Mouse (Mus musculus) lung, embryonic 16.5 days (tissue): Measurements from ENCODE around the gene Gm21992. TPM values are rescaled to one million over a fixed set of nuclear protein-coding genes. Genes with fewer than 3 reads are reported as not detected.
A peak's percentile ranks its signal among the peaks of the same experiment; 100 is the strongest.

ENCODE experiments used
- ATAC-seq: fragments of 200-750 bp; cut with Nextera tagmentation; 2 replicates; pipeline ENCODE4 v1.8.0; 2017; ENCODE audit warnings: low read depth, mild to moderate bottlenecking, moderate library complexity
- H3K27ac ChIP-seq: fragments of 300-500 bp; sonication (generic); 2 replicates; pipeline ENCODE4 v1.5.1; 2014; ENCODE audit warnings: mild to moderate bottlenecking, control low read depth, low read length
- H3K27me3 ChIP-seq: fragments of 300-500 bp; sonication (generic); 2 replicates; pipeline ENCODE4 v1.6.1; 2014; ENCODE audit warnings: low read depth, low read length, mixed read lengths; ENCODE audit not compliant: control insufficient read depth, insufficient read depth
- H3K36me3 ChIP-seq: fragments of 300-500 bp; sonication (generic); 2 replicates; pipeline ENCODE4 v1.6.1; 2014; ENCODE audit warnings: low read length; ENCODE audit not compliant: control insufficient read depth, insufficient read depth
- H3K4me1 ChIP-seq: fragments of 300-500 bp; sonication (generic); replicated peaks from 2 replicates; pipeline ENCODE4 v1.6.1; 2014; ENCODE audit warnings: low read length, mixed read lengths; ENCODE audit not compliant: control insufficient read depth, insufficient read depth
- H3K4me2 ChIP-seq: fragments of 300-500 bp; sonication (generic); 2 replicates; pipeline ENCODE4 v1.6.1; 2014; ENCODE audit warnings: low read depth, low read length, control low read depth
- H3K4me3 ChIP-seq: fragments of 300-500 bp; sonication (generic); 2 replicates; pipeline ENCODE4 v1.5.1; 2014; ENCODE audit warnings: mild to moderate bottlenecking, low read length, control low read depth
- H3K9ac ChIP-seq: fragments of 300-500 bp; sonication (generic); 2 replicates; pipeline ENCODE4 v1.6.1; 2014; ENCODE audit warnings: low read length, control low read depth
- H3K9me3 ChIP-seq: fragments of 300-500 bp; sonication (generic); 2 replicates; pipeline ENCODE4 v1.6.1; 2016; ENCODE audit warnings: low read length; ENCODE audit not compliant: control insufficient read depth
- WGBS: fragments of 180-500 bp; shearing (Covaris S2); extraction: QIAGEN DNeasy Blood & Tissue Kit; methylation state at CpG from one replicate; pipeline ENCODE4 v1.1.7; 2014; 5-methylcytosine and 5-hydroxymethylcytosine counted together
- polyA plus RNA-seq: library from polyadenylated mRNA; unstranded; fragments of >200 nt; fragmentation: Nextera tagmentation; extraction: Ambion mirVana; gene quantifications from 2 replicates; pipeline ENCODE4 v1.2.1, GENCODE M21; 2015

The Gm21992 gene
- polyA plus RNA-seq, 1 experiment from 2014 or later = 30.9 TPM

DNA sequence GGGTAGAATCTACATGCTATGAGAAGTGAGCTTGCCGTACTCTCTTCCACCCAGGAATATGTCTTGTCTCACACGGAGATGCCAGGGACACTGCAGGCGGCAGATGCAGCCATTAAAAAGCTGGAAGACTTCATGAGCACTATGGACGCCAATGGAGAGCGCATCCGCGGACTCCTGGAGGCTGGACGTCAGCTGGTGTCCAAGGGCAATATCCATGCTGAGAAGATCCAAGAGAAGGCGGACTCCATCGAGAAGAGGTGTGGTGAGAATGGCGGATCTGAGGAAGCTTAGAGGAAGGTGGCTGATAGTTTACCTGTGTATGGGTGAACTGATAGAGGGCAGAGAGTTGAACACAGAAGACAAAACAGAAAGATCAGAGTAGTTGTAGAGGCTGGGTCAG, 72.4 kb downstream of the Gm21992 start:
- no peak for ATAC-seq
- Histone ChIP-seq H3K27ac (no peak overlapping the region), H3K4me2 (no peak overlapping the region), H3K9ac (no peak overlapping the region), H3K36me3 (0 out of 2 replicates have a peak, but pooled peaks cover 2% of the 10 kb centered on the region), H3K4me1 (no peaks in the 10 kb centered on the region), H3K9me3 (no peaks in the 10 kb centered on the region), H3K27me3 (no peaks in the 10 kb centered on the region), H3K4me3 (no peak overlapping the region)
- 86% methylated on average over 11 of the region's 11 CpGs for WGBS

DNA sequence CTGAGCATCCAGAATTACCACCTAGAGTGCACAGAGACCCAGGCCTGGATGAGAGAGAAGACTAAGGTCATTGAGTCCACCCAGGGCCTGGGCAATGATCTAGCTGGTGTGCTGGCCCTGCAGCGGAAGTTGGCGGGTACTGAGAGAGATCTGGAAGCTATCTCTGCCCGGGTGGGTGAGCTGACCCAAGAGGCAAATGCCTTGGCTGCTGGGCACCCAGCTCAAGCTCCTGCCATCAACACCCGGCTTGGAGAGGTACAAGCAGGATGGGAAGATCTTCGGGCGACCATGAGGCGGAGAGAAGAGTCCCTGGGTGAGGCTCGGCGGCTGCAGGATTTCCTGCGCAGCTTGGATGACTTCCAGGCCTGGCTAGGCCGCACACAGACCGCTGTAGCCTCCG, 73.5 kb downstream of the Gm21992 start:
- no peak overlapping the region for H3K4me2 ChIP-seq
- no peaks in the 10 kb centered on the region for H3K27me3 ChIP-seq
- no peak overlapping the region for H3K4me3 ChIP-seq
- no peaks in the 10 kb centered on the region for H3K4me1 ChIP-seq
- H3K36me3 ChIP-seq = 0 out of 2 replicates have a peak, but pooled peaks cover 2% of the 10 kb centered on the region
- no peak overlapping the region for H3K9ac ChIP-seq
- no peak for ATAC-seq
- no peak overlapping the region for H3K27ac ChIP-seq
- 78% methylated on average over 13 of the region's 13 CpGs for WGBS
- no peaks in the 10 kb centered on the region for H3K9me3 ChIP-seq

DNA sequence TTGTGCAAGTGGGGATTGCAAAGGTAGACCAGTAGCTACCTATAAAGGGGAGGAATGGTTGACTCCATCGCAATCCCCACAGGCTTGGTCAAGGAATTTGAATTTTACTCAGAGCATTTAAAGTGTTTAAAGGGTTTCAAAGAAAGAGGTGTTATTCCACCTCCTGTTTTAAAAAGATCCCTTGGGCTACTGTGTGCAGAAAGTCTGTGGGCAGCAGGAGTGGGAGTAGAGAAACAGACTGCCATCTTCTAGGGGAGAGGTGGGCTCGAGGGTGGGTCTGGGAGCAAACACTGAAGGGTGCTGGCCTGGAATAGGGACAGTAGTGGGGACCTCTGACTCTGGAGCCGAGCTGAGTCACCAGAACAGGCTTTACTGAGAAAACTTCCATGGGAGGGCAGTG, 78.4 kb downstream of the Gm21992 start:
- H3K4me1 ChIP-seq = no peaks in the 10 kb centered on the region
- no peak overlapping the region for H3K4me3 ChIP-seq
- no peak overlapping the region for H3K9ac ChIP-seq
- H3K27ac ChIP-seq = no peak overlapping the region
- no peak overlapping the region for H3K4me2 ChIP-seq
- H3K36me3 ChIP-seq = no peaks in the 10 kb centered on the region
- WGBS = 80% methylated on average over 3 of the region's 3 CpGs
- no peaks in the 10 kb centered on the region for H3K27me3 ChIP-seq
- no peak for ATAC-seq
- H3K9me3 ChIP-seq = no peaks in the 10 kb centered on the region

DNA sequence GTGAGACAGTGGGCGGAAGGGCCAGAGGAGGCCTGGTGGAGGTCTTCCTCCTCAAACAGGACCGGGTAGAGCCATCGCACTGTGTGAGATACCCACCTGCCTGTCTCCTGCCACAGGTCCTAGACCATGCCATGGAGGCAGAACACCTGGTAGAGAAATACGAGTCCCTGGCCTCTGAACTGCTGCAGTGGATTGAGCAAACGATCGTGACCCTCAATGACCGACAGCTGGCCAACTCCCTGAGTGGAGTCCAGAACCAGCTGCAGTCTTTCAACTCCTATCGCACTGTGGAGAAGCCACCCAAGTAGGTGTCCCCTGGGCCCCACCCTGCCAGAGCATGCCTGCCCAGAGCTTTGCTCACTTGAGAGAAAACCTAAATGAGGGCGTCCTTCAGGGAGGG, 82.2 kb downstream of the Gm21992 start:
- H3K4me3 ChIP-seq = no peak overlapping the region
- no peaks in the 10 kb centered on the region for H3K4me1 ChIP-seq
- H3K27me3 ChIP-seq = no peaks in the 10 kb centered on the region
- H3K9ac ChIP-seq = no peak overlapping the region
- no peak for ATAC-seq
- 59% methylated on average over 9 of the region's 9 CpGs for WGBS
- no peaks in the 10 kb centered on the region for H3K9me3 ChIP-seq
- no peaks in the 10 kb centered on the region for H3K36me3 ChIP-seq
- no peak overlapping the region for H3K4me2 ChIP-seq
- H3K27ac ChIP-seq = no peak overlapping the region

DNA sequence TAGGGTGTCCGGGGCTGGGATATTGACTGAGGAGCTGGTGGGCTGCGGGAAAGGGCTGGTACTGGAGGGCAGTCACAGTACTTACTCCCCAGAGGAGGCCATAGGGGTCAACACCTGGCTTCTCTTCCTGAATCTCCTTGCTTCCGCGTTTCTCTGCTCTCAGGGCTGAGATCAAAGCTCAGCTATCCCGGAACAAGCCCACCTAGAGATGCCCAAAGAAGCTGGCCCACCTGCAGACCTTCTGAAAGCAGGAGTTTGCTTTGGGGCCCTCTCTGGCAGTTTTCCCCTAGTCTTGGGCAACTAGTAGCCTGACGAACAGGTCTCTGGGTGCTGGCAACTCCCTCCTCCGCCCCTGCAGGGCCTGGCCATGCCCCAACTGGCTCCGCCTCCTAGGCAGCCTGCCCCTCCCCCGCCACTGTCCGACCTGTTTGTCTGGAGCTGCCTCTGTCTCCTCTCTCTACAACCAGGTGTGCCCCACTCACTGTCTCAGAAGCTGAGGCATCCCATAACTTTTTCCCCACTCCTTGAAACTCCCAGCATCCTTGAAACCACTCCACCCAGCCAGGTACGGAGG, 90.7 kb downstream of the Gm21992 start:
- Histone ChIP-seq H3K36me3 (no peaks in the 10 kb centered on the region), H3K9me3 (no peaks in the 10 kb centered on the region), H3K4me2 (peak overlapping the region; percentile 33), H3K4me1 (peaks cover 5% of the 10 kb centered on the region), H3K9ac (peak overlapping the region; percentile 39; the same call in 1 of the 2 replicates), H3K4me3 (peak overlapping the region; percentile 22), H3K27ac (peak overlapping the region; percentile 37; the same call in 1 of the 2 replicates), H3K27me3 (no peaks in the 10 kb centered on the region)
- ATAC-seq = peak; percentile 47; the same call in 1 of the 2 replicates
- 16% methylated on average over 11 of the region's 11 CpGs for WGBS

DNA sequence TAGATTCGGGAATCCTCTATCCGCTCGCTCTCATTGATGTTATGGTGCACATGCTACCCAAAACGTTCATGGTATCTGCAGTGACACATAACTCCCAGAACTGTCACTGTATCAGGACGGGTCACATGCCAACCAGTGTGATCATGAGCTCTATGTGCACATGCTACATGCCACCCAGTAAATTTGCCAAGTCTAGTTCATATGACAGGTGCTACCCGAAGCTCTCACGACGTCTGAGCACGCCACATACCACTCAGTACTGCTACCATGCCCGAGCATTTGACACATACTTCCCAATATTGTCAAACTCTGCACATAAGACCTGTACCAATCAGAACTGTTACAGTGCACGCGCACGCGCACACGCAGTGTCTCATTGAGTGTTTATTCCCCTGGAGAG, 91.3 kb downstream of the Gm21992 start:
- Histone ChIP-seq H3K9ac (no peak overlapping the region), H3K27me3 (no peaks in the 10 kb centered on the region), H3K4me3 (no peak overlapping the region)

DNA sequence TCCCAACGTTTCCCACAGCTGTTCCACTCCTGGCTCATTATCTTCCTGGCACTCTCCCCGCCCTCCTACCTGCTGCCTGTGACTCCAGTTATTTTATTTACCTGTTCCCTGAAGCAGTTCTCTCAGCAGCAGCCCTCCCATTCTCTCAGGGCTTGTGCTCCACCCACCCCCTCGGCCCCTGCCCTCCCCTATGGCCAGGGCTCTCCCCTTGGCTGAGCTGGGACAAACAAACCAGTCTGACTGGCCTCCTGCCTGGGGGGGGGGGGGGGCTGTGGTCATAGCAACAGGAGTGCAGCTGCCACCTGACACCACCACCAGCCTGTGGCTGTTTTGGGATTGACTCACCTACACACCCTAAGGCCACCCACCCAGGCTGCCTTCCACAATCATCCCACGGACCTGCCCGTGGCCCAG, 92.1 kb downstream of the Gm21992 start:
- WGBS = 14% methylated on average over 5 of the region's 5 CpGs
- no peak overlapping the region for H3K4me3 ChIP-seq
- H3K9ac ChIP-seq = no peak overlapping the region
- H3K27me3 ChIP-seq = peaks cover 7% of the 10 kb centered on the region
- H3K36me3 ChIP-seq = no peaks in the 10 kb centered on the region
- H3K9me3 ChIP-seq = no peaks in the 10 kb centered on the region
- ATAC-seq = peak; percentile 86
- H3K4me1 ChIP-seq = peaks cover 5% of the 10 kb centered on the region
- H3K4me2 ChIP-seq = peak overlapping the region; percentile 19; the same call in 1 of the 2 replicates
- H3K27ac ChIP-seq = peak overlapping the region; percentile 30

More for the DNA sequence above, 91.3 kb downstream of the Gm21992 start:
- no peak for ATAC-seq
- Histone ChIP-seq H3K27ac (no peak overlapping the region), H3K4me1 (peaks cover 5% of the 10 kb centered on the region), H3K4me2 (peak overlapping the region; percentile 33; the same call in 1 of the 2 replicates), H3K9me3 (no peaks in the 10 kb centered on the region), H3K36me3 (no peaks in the 10 kb centered on the region)
- WGBS = 71% methylated on average over 15 of the region's 15 CpGs

DNA sequence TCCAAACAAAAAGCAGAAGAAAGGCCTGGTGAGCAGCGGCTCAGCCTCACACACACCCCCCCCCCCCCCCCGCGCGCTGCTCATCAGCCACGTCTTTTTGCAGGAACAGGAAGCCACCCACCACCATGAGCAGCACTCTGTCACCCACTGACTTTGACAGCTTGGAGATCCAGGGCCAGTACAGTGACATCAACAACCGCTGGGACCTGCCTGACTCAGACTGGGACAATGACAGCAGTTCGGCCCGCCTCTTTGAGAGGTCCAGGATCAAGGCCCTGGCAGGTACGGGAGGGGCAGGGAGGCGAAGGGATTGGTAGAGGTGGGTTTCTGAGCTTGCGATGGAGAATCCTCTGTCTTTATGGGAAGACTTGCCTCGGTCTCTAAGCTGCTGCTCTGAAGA, 92.7 kb downstream of the Gm21992 start:
- Histone ChIP-seq H3K4me3 (no peak overlapping the region), H3K9me3 (no peaks in the 10 kb centered on the region), H3K27me3 (peaks cover 12% of the 10 kb centered on the region), H3K9ac (no peak overlapping the region), H3K4me1 (peaks cover 5% of the 10 kb centered on the region), H3K4me2 (peak overlapping the region; percentile 19; the same call in 1 of the 2 replicates), H3K36me3 (no peaks in the 10 kb centered on the region), H3K27ac (no peak overlapping the region)
- 24% methylated on average over 9 of the region's 12 CpGs for WGBS
- ATAC-seq = no peak

DNA sequence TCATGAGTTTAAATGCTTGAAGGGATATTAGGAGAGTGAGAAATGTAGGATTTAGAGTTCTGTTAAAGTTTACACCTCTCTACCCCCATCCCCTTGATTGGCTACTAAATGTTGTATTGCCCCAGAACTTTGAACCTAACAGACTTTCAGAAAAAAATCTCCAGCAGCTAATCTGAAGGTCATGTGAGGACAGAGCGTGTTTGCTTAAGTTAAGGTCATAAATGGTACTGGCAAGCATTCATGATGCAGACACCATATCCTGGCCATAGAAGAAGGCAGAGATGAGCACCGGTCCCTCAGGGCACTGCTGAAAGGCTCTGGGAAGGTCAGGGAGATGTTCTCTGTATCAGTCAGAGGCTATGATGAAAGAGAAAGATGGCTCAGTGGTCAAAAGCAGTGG, 94.1 kb downstream of the Gm21992 start:
- no peak overlapping the region for H3K9ac ChIP-seq
- H3K36me3 ChIP-seq = no peaks in the 10 kb centered on the region
- ATAC-seq = no peak
- no peak overlapping the region for H3K4me3 ChIP-seq
- H3K27me3 ChIP-seq = peaks cover 26% of the 10 kb centered on the region
- H3K9me3 ChIP-seq = no peaks in the 10 kb centered on the region
- 90% methylated on average over 2 of the region's 2 CpGs for WGBS
- H3K4me2 ChIP-seq = no peak overlapping the region
- H3K27ac ChIP-seq = no peak overlapping the region
- peaks cover 8% of the 10 kb centered on the region for H3K4me1 ChIP-seq
